8 mouse cellular contexts compared by ENCODE assay signal in the genomic region with DNA sequence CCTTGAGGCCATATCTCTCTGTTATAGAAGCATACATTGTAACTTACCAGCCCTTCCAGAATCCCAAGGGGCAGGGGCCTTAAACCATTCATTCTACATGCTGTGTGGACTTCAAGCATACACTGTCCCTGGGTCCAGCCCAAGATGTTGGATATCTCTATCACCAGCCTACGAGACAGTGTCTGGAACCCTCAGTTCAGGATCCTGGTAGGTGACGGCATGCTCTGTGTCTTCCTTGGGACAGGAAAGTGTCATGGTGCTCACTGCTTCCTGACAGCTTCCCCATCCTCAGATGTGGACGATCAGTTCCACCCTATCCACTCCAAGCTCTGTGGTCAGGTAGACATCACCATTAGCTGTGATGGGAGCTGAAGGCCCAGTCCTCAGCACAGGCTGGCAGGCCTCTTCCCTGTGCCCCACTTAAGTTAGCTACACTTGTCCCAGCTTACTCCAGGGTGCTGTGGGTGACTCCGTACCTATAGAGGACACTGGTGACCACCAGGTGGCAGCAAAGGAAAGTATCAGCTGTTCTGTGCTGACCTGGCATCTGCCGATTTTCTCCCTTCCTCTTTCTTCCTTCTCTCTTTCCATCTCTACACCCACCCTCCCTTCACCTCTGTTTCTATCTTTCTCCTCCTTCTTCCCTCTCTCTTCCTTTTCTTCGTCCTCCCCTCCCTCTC. TPM values are rescaled to one million over a fixed set of nuclear protein-coding genes. Genes with fewer than 3 reads are reported as not detected.
DNase-seq lines count a peak whose midpoint lies in the region; ATAC-seq and TF ChIP-seq lines count a peak whose summit lies in the region.

No protein-coding gene starts in this region.

- no peak for TF ChIP-seq POLR2A in liver, adult 2 months (IDR thresholded peaks at IDR 0.05; ENCODE audit: extremely low read depth, insufficient read depth, low read length)

- no peaks in the 10 kb centered on the region for H3K79me2 ChIP-seq in liver, adult 2 months (ENCODE audit: control insufficient read depth, insufficient read depth, low read length)

- peaks cover 27% of the 10 kb centered on the region for H3K27me3 ChIP-seq in heart, embryonic 13.5 days (replicated peaks)
- no peaks in the 10 kb centered on the region for H3K27me3 ChIP-seq in liver, adult 2 months (ENCODE audit: control insufficient read depth, insufficient read depth, low read length)

- H3K4me1 ChIP-seq in heart, embryonic 13.5 days: peaks cover 7% of the 10 kb centered on the region; the same call in 1 of the 2 replicates
- H3K4me1 ChIP-seq in liver, adult 2 months (ENCODE audit: control insufficient read depth, insufficient read depth, low read length): no peaks in the 10 kb centered on the region

- H3K4me2 ChIP-seq in heart, embryonic 13.5 days: 0 out of 2 replicates have a peak overlapping the region, but pooled peaks have one; percentile 34

- no peaks in the 10 kb centered on the region for H3K36me3 ChIP-seq in heart, embryonic 13.5 days
- H3K36me3 ChIP-seq in liver, adult 2 months (ENCODE audit: control insufficient read depth, insufficient read depth, low read length): no peaks in the 10 kb centered on the region

- H3K9ac ChIP-seq in heart, embryonic 13.5 days: no peak overlapping the region
- H3K9ac ChIP-seq in liver, adult 2 months (ENCODE audit: low read depth, low read length): no peak overlapping the region

- peak; percentile 81 for TF ChIP-seq CTCF in liver, adult 2 months (IDR thresholded peaks at IDR 0.05; ENCODE audit: low read depth, low read length)

- H3K4me3 ChIP-seq in heart, embryonic 13.5 days: no peak overlapping the region
- no peak overlapping the region for H3K4me3 ChIP-seq in liver, adult 2 months (ENCODE audit: insufficient read depth, low read depth, low read length)

- peak; percentile 93 for DNase-seq in brain, adult 2 months (ENCODE audit: low read depth, low spot score)
- peak; percentile 92 for DNase-seq in kidney, postnatal 10 days
- DNase-seq in liver, adult 2 months (ENCODE audit: extremely low read depth, low read depth, low spot score): peak; percentile 34
- peak; percentile 78 for DNase-seq in neural tube, embryonic 10.5 days (ENCODE audit: extremely low spot score, low spot score)
- peak; percentile 92 for DNase-seq in testis, postnatal 10 days (ENCODE audit: low spot score)

- peak; percentile 37 for ATAC-seq in CD4-positive, CD25-positive, alpha-beta regulatory T cell, adult 4 months
- 0 out of 2 replicates have a peak, but pooled peaks have one; percentile 38 for ATAC-seq in erythroid progenitor cell, adult 5-6 weeks (replicated peaks; ENCODE audit: low FRiP score, poor library complexity, severe bottlenecking)
- ATAC-seq in heart, embryonic 13.5 days (ENCODE audit: extremely low read depth, insufficient number of reproducible peaks, low FRiP score, low TSS enrichment): peak; percentile 46; the same call in 1 of the 2 replicates

- no peak overlapping the region for H3K27ac ChIP-seq in heart, embryonic 13.5 days (replicated peaks)
- no peak overlapping the region for H3K27ac ChIP-seq in liver, adult 2 months (replicated peaks; ENCODE audit: insufficient read depth, low read depth, low read length)

- no peaks in the 10 kb centered on the region for H3K9me3 ChIP-seq in heart, embryonic 13.5 days

- 24% methylated on average over 6 of the region's 6 CpGs for WGBS in heart, embryonic 13.5 days
- 27% methylated on average over 6 of the region's 6 CpGs for WGBS in liver, adult 2 months

RNA-seq across cellular contexts. Expression of a gene that starts 19.7 kb away (rescaled TPM):
- polyA plus RNA-seq in CD4-positive, CD25-positive, alpha-beta regulatory T cell, adult 4 months (2017; shearing (Covaris generic)): not detected
- total RNA-seq in erythroid progenitor cell, adult 5-6 weeks (2015; ENCODE audit: low replicate concordance): not detected in 2 replicates
- total RNA-seq in erythroid progenitor cell, adult 5-6 weeks (2017; ENCODE audit: low replicate concordance): not detected in 2 replicates
- polyA plus RNA-seq in heart, embryonic 13.5 days (2015; fragmentation: Nextera tagmentation; extraction: Ambion mirVana): 0.05 TPM in 1 of 2 replicates, not detected in the other
- total RNA-seq in liver, adult 2 months (2014; rRNA removed): 0.07 and 0.09 TPM in 2 replicates
- polyA plus RNA-seq in liver, adult 2 months (2012; rRNA removed): 0.04 TPM in 1 of 2 replicates, not detected in the other

Comparison
In these comparisons a context has a peak if more than half of its experiments do, and no peak if none do; other contexts are left out.
1. DNase-seq: peak in every context shown above with its lines; median percentile 93 in brain, adult 2 months; 92 in kidney, postnatal 10 days; 92 in testis, postnatal 10 days; 78 in neural tube, embryonic 10.5 days; 34 in liver, adult 2 months.